Mouse (Mus musculus) neural tube, embryonic 14.5 days (tissue): ENCODE data around the gene Mc3r. TPM values are rescaled to one million over a fixed set of nuclear protein-coding genes. Genes with fewer than 3 reads are reported as not detected.

ENCODE experiments used
- ATAC-seq: fragments of 200-750 bp; cut with Nextera tagmentation; 2 replicates; pipeline ENCODE4 v1.8.0; 2017; ENCODE audit warnings: low read depth, mild to moderate bottlenecking, moderate TSS enrichment, moderate library complexity
- H3K27ac ChIP-seq: fragments of 300-500 bp; sonication (generic); 2 replicates; pipeline ENCODE4 v1.5.1; 2014; ENCODE audit warnings: low read depth, mild to moderate bottlenecking, control low read depth, low read length, moderate library complexity, mixed read lengths
- H3K27me3 ChIP-seq: fragments of 300-500 bp; sonication (generic); 2 replicates; pipeline ENCODE4 v1.6.1; 2014; ENCODE audit warnings: low read length; ENCODE audit not compliant: control insufficient read depth, insufficient read depth
- H3K36me3 ChIP-seq: fragments of 300-500 bp; sonication (generic); 2 replicates; pipeline ENCODE4 v1.6.1; 2014; ENCODE audit warnings: low read length, mixed read lengths; ENCODE audit not compliant: control insufficient read depth, insufficient read depth
- H3K4me1 ChIP-seq: fragments of 300-500 bp; sonication (generic); 2 replicates; pipeline ENCODE4 v1.6.1; 2014; ENCODE audit warnings: low read length; ENCODE audit not compliant: control insufficient read depth, insufficient read depth
- H3K4me2 ChIP-seq: fragments of 300-500 bp; sonication (generic); 2 replicates; pipeline ENCODE4 v1.6.1; 2014; ENCODE audit warnings: mild to moderate bottlenecking, low read depth, low read length, control low read depth
- H3K4me3 ChIP-seq: fragments of 300-500 bp; sonication (generic); 2 replicates; pipeline ENCODE4 v1.5.1; 2014; ENCODE audit warnings: low read depth, low read length, control low read depth, mixed read lengths
- H3K9ac ChIP-seq: fragments of 300-500 bp; sonication (generic); replicated peaks from 2 replicates; pipeline ENCODE4 v1.6.1; 2014; ENCODE audit warnings: low read depth, mild to moderate bottlenecking, control low read depth, low read length, mixed read lengths
- H3K9me3 ChIP-seq: fragments of 300-500 bp; sonication (generic); 2 replicates; pipeline ENCODE4 v1.6.1; 2016; ENCODE audit warnings: low read length; ENCODE audit not compliant: control insufficient read depth
- WGBS: fragments of 180-500 bp; shearing (Covaris S2); extraction: QIAGEN DNeasy Blood & Tissue Kit; methylation state at CpG from one replicate; pipeline ENCODE4 v1.1.7; 2014; 5-methylcytosine and 5-hydroxymethylcytosine counted together
- polyA plus RNA-seq: library from polyadenylated mRNA; unstranded; fragments of >200 nt; fragmentation: Nextera tagmentation; extraction: Ambion mirVana; gene quantifications from 2 replicates; pipeline ENCODE4 v1.2.1, GENCODE M21; 2014

Gene Mc3r
- polyA plus RNA-seq, 1 experiment from 2014 or later: 0.12 TPM

- H3K4me3 ChIP-seq: no peak overlapping the region
- no peak overlapping the region for H3K9ac ChIP-seq
- H3K36me3 ChIP-seq: no peaks in the 10 kb centered on the region
- H3K4me1 ChIP-seq: peaks cover 5% of the 10 kb centered on the region; the same call in 1 of the 2 replicates
- H3K27me3 ChIP-seq: no peaks in the 10 kb centered on the region
- no peak overlapping the region for H3K4me2 ChIP-seq
- peak; percentile 76; the same call in 1 of the 2 replicates for ATAC-seq
- 5% methylated on average over 14 of the region's 14 CpGs for WGBS
- H3K9me3 ChIP-seq: no peaks in the 10 kb centered on the region
- peak overlapping the region; percentile 30; the same call in 1 of the 2 replicates for H3K27ac ChIP-seq
Observed at GRCm38 (mm10) chr2:172299126-172299921, 51.0 kb downstream of the Mc3r start.

Other genes with a start within 250 kb of the Mc3r start
- 39.1 and 47.7 TPM in 2 replicates for gene Cbln4, start 205.0 kb upstream of the Mc3r start, polyA plus RNA-seq
- gene Fam210b, start 97.1 kb downstream of the Mc3r start, polyA plus RNA-seq: 15.2 and 23.5 TPM in 2 replicates
- 8.4 and 11.9 TPM in 2 replicates for gene Aurka, start 122.0 kb downstream of the Mc3r start, polyA plus RNA-seq
- 24.5 and 28.6 TPM in 2 replicates for gene Cstf1, start 122.2 kb downstream of the Mc3r start, polyA plus RNA-seq
- gene Cass4, start 145.3 kb downstream of the Mc3r start, polyA plus RNA-seq: 0.16 and 0.36 TPM in 2 replicates
- 94.9 and 102 TPM in 2 replicates for gene Rtf2, start 192.1 kb downstream of the Mc3r start, polyA plus RNA-seq
- gene Gcnt7, start 210.1 kb downstream of the Mc3r start, polyA plus RNA-seq: 0.80 and 1.2 TPM in 2 replicates
- gene Fam209, start 224.0 kb downstream of the Mc3r start, polyA plus RNA-seq: 0.82 TPM in 1 of 2 replicates, not detected in the other